Mouse (Mus musculus) Patski (cell line): ENCODE measurements around the gene Tm7sf2. TPM values are rescaled to one million over a fixed set of nuclear protein-coding genes. Genes with fewer than 3 reads are reported as not detected.
"Not testable (repeated sequence)": the region's sequence is repeated elsewhere in the genome, so short reads cannot be mapped to it uniquely, and the experiment has no call there.

Source experiments
- ATAC-seq: fragments of 100-300 bp; one replicate; pipeline ENCODE4 v1.8.0; 2021
- CTCF ChIA-PET: fragments of 350-600 bp; sonication (Branson Sonifier 250); formaldehyde crosslinking; loops from one replicate; lab custom pipeline; 2022; ENCODE audit warnings: inconsistent platforms; lab: Charles Lee
- POLR2A ChIA-PET: fragments of 350-600 bp; sonication (Branson Sonifier 250); formaldehyde crosslinking; loops from one replicate; lab custom pipeline; 2022; ENCODE audit warnings: antibody characterized with exemption, inconsistent platforms; lab: Charles Lee
- DNase-seq: peaks from one replicate; pipeline ENCODE4 v3.0.0-alpha.2; 2011; ENCODE audit warnings: low read depth, low spot score
- H3K27me3 ChIP-seq: fragments of 371-371 bp; one replicate; pipeline ENCODE4 v1.5.1; 2021
- CTCF ChIP-seq: fragments of 100-300 bp; IDR thresholded peaks from one replicate; pipeline ENCODE4 v1.5.1; 2021
- in situ Hi-C: fragments of 300-500 bp; cut with MboI; formaldehyde crosslinking; loops from 3 replicates; pipeline ENCODE4 v1.11.1; 2018; ENCODE audit warnings: low pct_unique_long_range_greater_than_20kb, mixed read lengths
- polyA plus RNA-seq: library from polyadenylated mRNA; unstranded; gene quantifications from one replicate; pipeline ENCODE4 v1.2.3, GENCODE M21; 2021

The Tm7sf2 gene
- polyA plus RNA-seq, 1 experiment from 2014 or later = 21.5 TPM

- DNase-seq (no peak), ATAC-seq (no peak)
- in situ Hi-C loops = no loop called here
- ChIA-PET POLR2A (interaction anchor here (0.7 to 1.8 kb wide), 9 partner anchors 8 to 222 kb away, joined by 3 to 15 read pairs (median 4); partner anchors contain the start of genes Capn1, Fau, Mrpl49 and Pola2), CTCF (interaction anchor here (1.1 to 3.4 kb wide), 3 partner anchors 9 to 80 kb away, joined by 3 to 13 read pairs (median 5); partner anchors contain the start of gene Pola2)
- no peak for TF ChIP-seq CTCF
- H3K27me3 ChIP-seq = no peaks in the 10 kb centered on the region
Observed at GRCm38 (mm10) chr19:6045366-6046293, 22.5 kb downstream of the Tm7sf2 start.

- DNase-seq, in situ Hi-C loops, POLR2A ChIA-PET, H3K27me3 ChIP-seq, ATAC-seq: not testable (repeated sequence)
- CTCF ChIA-PET = interaction anchor here (3.4 kb wide), 1 partner anchor 79 kb away, joined by 13 read pairs; the partner anchor contains the start of gene Pola2
Observed at GRCm38 (mm10) chr19:6044102-6044501, 24.1 kb downstream of the Tm7sf2 start.

- ATAC-seq (no peak), DNase-seq (no peak)
- TF ChIP-seq CTCF = no peak
- CTCF ChIA-PET = no interaction called here
- no peaks in the 10 kb centered on the region for H3K27me3 ChIP-seq
- POLR2A ChIA-PET = no interaction called here
- in situ Hi-C loops = no loop called here
Observed at GRCm38 (mm10) chr19:6042293-6042692, 25.9 kb downstream of the Tm7sf2 start.

DNA sequence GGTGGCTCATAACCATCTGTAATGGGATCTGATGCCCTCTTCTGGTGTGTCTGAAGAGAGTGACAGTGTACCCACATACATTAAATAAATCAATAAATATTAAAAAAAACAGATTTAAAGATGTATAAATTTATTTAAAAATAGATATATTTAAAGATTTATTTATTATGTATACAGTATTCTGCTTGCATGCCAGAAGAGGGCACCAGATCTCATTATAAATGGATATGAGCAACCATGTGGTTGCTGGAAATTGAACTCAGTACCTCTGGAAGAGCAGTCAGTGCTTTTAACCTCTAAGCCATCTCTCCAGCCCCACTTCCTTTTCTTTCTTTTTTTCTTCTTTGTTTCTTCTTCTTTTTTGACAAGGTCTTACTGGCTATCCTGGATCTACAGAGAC, 28.2 kb downstream of the Tm7sf2 start:
- TF ChIP-seq CTCF = no peak
- ChIA-PET CTCF (no interaction called here), POLR2A (no interaction called here)
- no peaks in the 10 kb centered on the region for H3K27me3 ChIP-seq
- ATAC-seq = no peak
- in situ Hi-C loops = no loop called here
- no peak for DNase-seq

DNA sequence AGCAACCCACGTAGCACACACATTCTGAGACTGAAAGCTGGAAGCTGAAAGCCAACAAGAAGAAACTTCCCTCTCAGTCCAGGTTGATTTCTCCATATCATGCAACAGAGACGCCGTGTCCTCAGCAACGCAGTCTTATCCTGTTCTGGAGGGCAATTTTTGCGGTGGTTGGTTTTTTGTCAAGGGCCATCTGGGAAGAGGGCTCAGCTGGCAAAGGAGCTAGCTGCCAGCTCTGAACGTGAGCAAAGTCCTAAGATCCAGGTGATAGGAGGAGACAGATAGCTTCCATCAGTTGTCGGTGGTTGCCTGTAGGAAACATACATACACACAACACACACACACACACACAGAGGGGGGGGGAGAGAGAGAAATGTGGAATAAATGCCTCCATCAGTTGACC, 29.8 kb downstream of the Tm7sf2 start:
- POLR2A ChIA-PET = interaction anchor here (0.7 to 1.6 kb wide), 4 partner anchors 8 to 79 kb away, joined by 3 to 4 read pairs (median 4); partner anchors contain the start of gene Syvn1

DNA sequence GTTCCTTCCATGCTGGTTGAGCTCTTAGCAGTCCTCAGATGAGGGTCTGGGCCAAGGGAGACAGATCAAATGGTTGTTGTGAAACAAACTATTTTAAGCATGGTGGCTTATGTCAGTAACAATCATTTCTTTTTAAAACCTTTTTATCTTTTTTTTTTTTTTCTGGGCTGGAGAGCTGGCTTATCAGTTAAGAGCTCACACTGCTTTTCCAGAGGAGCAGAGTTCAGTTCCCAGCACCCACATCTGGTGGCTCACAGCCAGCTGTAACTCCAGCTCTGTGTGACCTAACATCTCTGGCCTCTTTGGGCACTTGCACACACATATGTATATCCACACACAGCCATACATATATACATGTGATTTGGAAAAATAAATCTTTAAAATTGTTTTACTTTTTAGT, 30.5 kb downstream of the Tm7sf2 start:
- ChIA-PET POLR2A (interaction anchor here (0.7 to 1.6 kb wide), 3 partner anchors 9 to 74 kb away, joined by 3 to 4 read pairs (median 3); partner anchors contain the start of gene Syvn1), CTCF (no interaction called here)
- in situ Hi-C loops = no loop called here
- no peak for DNase-seq
- TF ChIP-seq CTCF = no peak
- H3K27me3 ChIP-seq = no peaks in the 10 kb centered on the region
- no peak for ATAC-seq

More for the DNA sequence above, 29.8 kb downstream of the Tm7sf2 start:
- TF ChIP-seq CTCF = no peak
- in situ Hi-C loops = no loop called here
- no peak for DNase-seq
- CTCF ChIA-PET = interaction anchor here (1.2 kb wide), 1 partner anchor 20 kb away, joined by 5 read pairs; no protein-coding TSS in a partner anchor
- H3K27me3 ChIP-seq = no peaks in the 10 kb centered on the region
- no peak for ATAC-seq

DNA sequence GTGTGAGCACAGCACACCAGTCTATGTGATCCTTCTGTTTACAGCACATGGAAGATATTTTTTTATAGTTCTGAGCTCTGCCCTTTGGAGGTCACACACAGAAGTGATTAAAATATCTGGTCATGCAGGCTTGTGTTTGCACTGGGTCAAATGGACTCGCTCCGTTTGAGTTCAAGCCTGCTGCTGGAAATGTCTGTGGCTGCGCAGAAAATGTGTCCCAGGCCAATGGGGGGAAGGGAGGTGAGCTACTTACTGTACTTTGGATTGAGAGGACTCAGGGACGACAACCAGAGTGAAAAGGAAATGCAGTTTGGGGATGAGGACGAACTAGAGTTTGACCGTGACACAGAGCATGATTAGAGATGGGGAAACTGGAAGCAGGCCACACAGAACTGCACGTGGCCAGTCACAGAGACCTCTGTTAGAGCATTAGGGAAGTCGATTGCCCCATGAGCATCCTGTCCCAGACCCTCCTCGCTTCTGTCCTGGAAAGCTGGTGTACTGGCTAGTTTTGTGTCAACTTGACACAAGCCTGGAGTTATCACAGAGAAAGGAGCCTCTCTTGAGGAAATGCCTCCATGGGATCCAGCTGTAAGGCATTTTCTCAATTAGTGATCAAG, 32.1 kb downstream of the Tm7sf2 start:
- H3K27me3 ChIP-seq = peaks cover 4% of the 10 kb centered on the region
- ATAC-seq (no peak), DNase-seq (no peak)
- TF ChIP-seq CTCF = no peak
- in situ Hi-C loops = no loop called here
- ChIA-PET POLR2A (interaction anchor here (0.5 kb wide), 1 partner anchor 21 kb away, joined by 4 read pairs; no protein-coding TSS in a partner anchor), CTCF (interaction anchor here (1.1 kb wide), 2 partner anchors 18 to 21 kb away, joined by 3 read pairs; partner anchors contain the start of gene Capn1)

GRCm38 (mm10) chr19:6030520-6031280, 37.5 kb downstream of the Tm7sf2 start:
- CTCF ChIA-PET = no interaction called here
- ATAC-seq (no peak), DNase-seq (no peak)
- POLR2A ChIA-PET = no interaction called here
- no peak for TF ChIP-seq CTCF
- in situ Hi-C loops = no loop called here
- peaks cover 14% of the 10 kb centered on the region for H3K27me3 ChIP-seq

GRCm38 (mm10) chr19:6029426-6029825, 38.7 kb downstream of the Tm7sf2 start:
- no peak for ATAC-seq
- in situ Hi-C loops = no loop called here
- no peak for DNase-seq
- peaks cover 23% of the 10 kb centered on the region for H3K27me3 ChIP-seq
- POLR2A ChIA-PET = interaction anchor here (0.5 kb wide), 1 partner anchor 290 kb away, joined by 3 read pairs; no protein-coding TSS in a partner anchor
- TF ChIP-seq CTCF = no peak
- CTCF ChIA-PET = no interaction called here

DNA sequence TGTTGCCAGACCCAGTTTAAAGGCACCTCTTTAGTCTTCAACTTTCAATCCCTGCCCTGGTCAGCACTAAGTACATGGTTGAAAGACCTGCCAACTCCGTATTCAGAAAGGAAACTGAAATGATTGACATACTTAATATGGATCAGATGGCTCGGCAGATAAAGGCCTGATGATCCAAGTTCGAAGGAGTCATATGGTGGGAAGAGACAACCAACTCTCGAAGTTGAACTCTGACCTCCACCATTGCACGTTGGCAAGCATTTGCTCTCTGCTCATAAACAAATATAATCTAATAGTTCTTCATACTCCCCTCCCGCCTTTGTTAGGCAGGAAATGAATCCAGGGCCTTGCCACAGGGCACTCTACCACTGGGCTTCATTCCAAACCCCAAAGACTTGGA, 39.2 kb downstream of the Tm7sf2 start:
- in situ Hi-C loops = no loop called here
- peaks cover 25% of the 10 kb centered on the region for H3K27me3 ChIP-seq
- ATAC-seq = no peak
- ChIA-PET POLR2A (no interaction called here), CTCF (no interaction called here)
- TF ChIP-seq CTCF = no peak
- DNase-seq = no peak
